Mouse (Mus musculus) intestine, postnatal 0 days (tissue): ENCODE data around the gene Vpreb3. TPM values are rescaled to one million over a fixed set of nuclear protein-coding genes. Genes with fewer than 3 reads are reported as not detected.

ENCODE experiments used
- ATAC-seq: fragments of 200-750 bp; cut with Nextera tagmentation; 2 replicates; pipeline ENCODE4 v1.8.0; 2017; ENCODE audit warnings: mild to moderate bottlenecking, moderate TSS enrichment, moderate library complexity
- H3K27ac ChIP-seq: fragments of 300-500 bp; sonication (generic); 2 replicates; pipeline ENCODE4 v1.5.1; 2014; ENCODE audit warnings: mild to moderate bottlenecking, low read depth, low read length, moderate library complexity
- H3K27me3 ChIP-seq: fragments of 300-500 bp; sonication (generic); replicated peaks from 2 replicates; pipeline ENCODE4 v1.6.1; 2014; ENCODE audit warnings: low read length, mixed read lengths; ENCODE audit not compliant: control insufficient read depth, insufficient read depth
- H3K36me3 ChIP-seq: fragments of 300-500 bp; sonication (generic); 2 replicates; pipeline ENCODE4 v1.6.1; 2014; ENCODE audit warnings: mild to moderate bottlenecking, moderate library complexity; ENCODE audit not compliant: control insufficient read depth, insufficient read depth
- H3K4me1 ChIP-seq: fragments of 300-500 bp; sonication (generic); replicated peaks from 2 replicates; pipeline ENCODE4 v1.6.1; 2014; ENCODE audit warnings: antibody characterized with exemption, low read length, mixed read lengths; ENCODE audit not compliant: control insufficient read depth, insufficient read depth
- H3K4me2 ChIP-seq: fragments of 300-500 bp; sonication (generic); replicated peaks from 2 replicates; pipeline ENCODE4 v1.6.1; 2014; ENCODE audit warnings: low read depth, mild to moderate bottlenecking, moderate library complexity
- H3K4me3 ChIP-seq: fragments of 300-500 bp; sonication (generic); 2 replicates; pipeline ENCODE4 v1.5.1; 2014; ENCODE audit warnings: low read depth, low read length
- H3K9ac ChIP-seq: fragments of 300-500 bp; sonication (generic); 2 replicates; pipeline ENCODE4 v1.6.1; 2014; ENCODE audit warnings: mild to moderate bottlenecking, low read depth, low read length
- H3K9me3 ChIP-seq: fragments of 300-500 bp; sonication (generic); 2 replicates; pipeline ENCODE4 v1.6.1; 2016; ENCODE audit warnings: mixed run types; ENCODE audit not compliant: control insufficient read depth
- CTCF ChIP-seq: sonication (generic); IDR thresholded peaks from 2 replicates; pipeline ENCODE4 v1.5.1; 2016; ENCODE audit warnings: low read depth, mild to moderate bottlenecking, control low read depth, antibody characterized with exemption, moderate library complexity
- WGBS: fragments of 180-500 bp; shearing (Covaris S2); extraction: QIAGEN DNeasy Blood & Tissue Kit; methylation state at CpG from one replicate; pipeline ENCODE4 v1.1.7; 2014; 5-methylcytosine and 5-hydroxymethylcytosine counted together
- polyA plus RNA-seq: library from polyadenylated mRNA; unstranded; fragments of >200 nt; fragmentation: Nextera tagmentation; extraction: Ambion mirVana; gene quantifications from 2 replicates; pipeline ENCODE4 v1.2.1, GENCODE M21; 2015

The Vpreb3 gene
- polyA plus RNA-seq, 1 experiment from 2014 or later = not detected

- ATAC-seq = no peak
Observed at GRCm38 (mm10) chr10:75930304-75930703, 12.6 kb upstream of the Vpreb3 start.

GRCm38 (mm10) chr10:75931311-75931710 is 11.5 kb upstream of the Vpreb3 start:
- Histone ChIP-seq H3K9me3 (no peaks in the 10 kb centered on the region), H3K36me3 (peaks cover 6% of the 10 kb centered on the region; the same call in 1 of the 2 replicates), H3K27ac (no peak overlapping the region), H3K4me2 (peak overlapping the region; percentile 87), H3K4me1 (no peaks in the 10 kb centered on the region; the same call in 1 of the 2 replicates), H3K27me3 (peaks cover 11% of the 10 kb centered on the region; the same call in 1 of the 2 replicates), H3K9ac (no peak overlapping the region), H3K4me3 (peak overlapping the region; percentile 53; the same call in 1 of the 2 replicates)
- 20% methylated on average over 7 of the region's 7 CpGs for WGBS
- ATAC-seq = no peak
- TF ChIP-seq CTCF = no peak

More at GRCm38 (mm10) chr10:75930304-75930703, 12.6 kb upstream of the Vpreb3 start:
- H3K9ac ChIP-seq = no peak overlapping the region
- no peaks in the 10 kb centered on the region for H3K9me3 ChIP-seq
- no peak overlapping the region for H3K27ac ChIP-seq
- no peaks in the 10 kb centered on the region; the same call in 1 of the 2 replicates for H3K4me1 ChIP-seq
- 21% methylated on average over 6 of the region's 6 CpGs for WGBS
- H3K27me3 ChIP-seq = peaks cover 11% of the 10 kb centered on the region; the same call in 1 of the 2 replicates
- peak overlapping the region; percentile 21; the same call in 1 of the 2 replicates for H3K4me2 ChIP-seq
- H3K4me3 ChIP-seq = no peak overlapping the region
- peaks cover 13% of the 10 kb centered on the region; the same call in 1 of the 2 replicates for H3K36me3 ChIP-seq
- no peak for TF ChIP-seq CTCF

- Histone ChIP-seq H3K9ac (peak overlapping the region; percentile 57), H3K4me1 (no peaks in the 10 kb centered on the region; the same call in 1 of the 2 replicates), H3K4me3 (peak overlapping the region; percentile 53), H3K27ac (no peak overlapping the region), H3K9me3 (no peaks in the 10 kb centered on the region), H3K36me3 (peaks cover 3% of the 10 kb centered on the region; the same call in 1 of the 2 replicates), H3K27me3 (peaks cover 11% of the 10 kb centered on the region; the same call in 1 of the 2 replicates), H3K4me2 (peak overlapping the region; percentile 87)
- ATAC-seq = peak; percentile 20; the same call in 1 of the 2 replicates
- WGBS = 6% methylated on average over 27 of the region's 44 CpGs
- TF ChIP-seq CTCF = no peak
Observed at GRCm38 (mm10) chr10:75932081-75932678, 10.7 kb upstream of the Vpreb3 start.

GRCm38 (mm10) chr10:75932891-75933290 is 10.0 kb upstream of the Vpreb3 start, which contains the start of gene Chchd10:
Gene Chchd10, plus strand, starts transcription at chr10:75933130.
- H3K27ac ChIP-seq = no peak within 1 kb of the TSS
- no peak for TF ChIP-seq CTCF
- H3K4me2 ChIP-seq = peak within 1 kb of the TSS; percentile 87
- 46% methylated on average over 6 of the region's 6 CpGs for WGBS
- H3K4me3 ChIP-seq = peak within 1 kb of the TSS; percentile 53
- H3K4me1 ChIP-seq = no peaks in the 10 kb centered on the region; the same call in 1 of the 2 replicates
- no peak for ATAC-seq
- peak within 1 kb of the TSS; percentile 57 for H3K9ac ChIP-seq
- H3K36me3 ChIP-seq = no peaks in the 10 kb centered on the region
- no peaks in the 10 kb centered on the region for H3K9me3 ChIP-seq
- peaks cover 11% of the 10 kb centered on the region; the same call in 1 of the 2 replicates for H3K27me3 ChIP-seq

- Histone ChIP-seq H3K36me3 (no peaks in the 10 kb centered on the region), H3K27ac (no peak overlapping the region), H3K9me3 (no peaks in the 10 kb centered on the region), H3K9ac (no peak overlapping the region; the same call in 1 of the 2 replicates), H3K4me2 (peak overlapping the region; percentile 85), H3K4me3 (peak overlapping the region; percentile 62), H3K27me3 (peaks cover 11% of the 10 kb centered on the region; the same call in 1 of the 2 replicates), H3K4me1 (no peaks in the 10 kb centered on the region; the same call in 1 of the 2 replicates)
- WGBS = 54% methylated on average over 1 of the region's 1 CpGs
- ATAC-seq = no peak
- TF ChIP-seq CTCF = no peak
Observed at GRCm38 (mm10) chr10:75934991-75935390, 7.9 kb upstream of the Vpreb3 start.
